Mouse (Mus musculus) frontal cortex, postnatal 25 days (tissue): ENCODE measurements at regions not wholly inside any gene's neighbourhood (a gene's known extent, or its start where the extent isn't known, plus 50 kb on each side); places are given as distances from the start of the nearest gene placed in this dataset.

Source experiments
- DNase-seq, 2 experiments: peaks; one replicate each; pipeline ENCODE4 v3.0.0; 2022; ENCODE audit warnings: low spot score in 2 of 2

GRCm38 (mm10) chr14:58967163-58967562 is 175.5 kb downstream of the 1700129C05Rik start:
- DNase-seq, result no peak

- no peak for DNase-seq
Observed at GRCm38 (mm10) chr14:58944958-58945357, 197.7 kb downstream of the 1700129C05Rik start.

GRCm38 (mm10) chr14:58943267-58943765 is 199.4 kb downstream of the 1700129C05Rik start:
- DNase-seq, result no peak

- no peak for DNase-seq
Observed at GRCm38 (mm10) chr14:58939086-58939485, 203.6 kb downstream of the 1700129C05Rik start.

GRCm38 (mm10) chr14:58938601-58938970 is 204.1 kb downstream of the 1700129C05Rik start:
- DNase-seq, result no peak

- DNase-seq, result no peak
Observed at GRCm38 (mm10) chr14:58937791-58938600, 204.7 kb downstream of the 1700129C05Rik start.

GRCm38 (mm10) chr14:58937331-58937730 is 205.4 kb downstream of the 1700129C05Rik start:
- no peak for DNase-seq

- no peak for DNase-seq
Observed at GRCm38 (mm10) chr14:58936131-58936530, 206.6 kb downstream of the 1700129C05Rik start.

- no peak for DNase-seq
Observed at GRCm38 (mm10) chr14:58917853-58918252, 224.8 kb downstream of the 1700129C05Rik start.

- no peak for DNase-seq
Observed at GRCm38 (mm10) chr14:58917228-58917627, 225.5 kb downstream of the 1700129C05Rik start.

GRCm38 (mm10) chr14:58914937-58915336 is 227.8 kb downstream of the 1700129C05Rik start:
- no peak for DNase-seq

GRCm38 (mm10) chr14:58910846-58911245 is 231.8 kb downstream of the 1700129C05Rik start:
- no peak for DNase-seq

GRCm38 (mm10) chr14:58907932-58908331 is 234.8 kb downstream of the 1700129C05Rik start:
- no peak for DNase-seq

GRCm38 (mm10) chr14:58907359-58907758 is 235.3 kb downstream of the 1700129C05Rik start:
- DNase-seq, result no peak

GRCm38 (mm10) chr14:58906631-58907030 is 236.1 kb downstream of the 1700129C05Rik start:
- no peak for DNase-seq

- no peak for DNase-seq
Observed at GRCm38 (mm10) chr14:58868176-58868949, 274.3 kb downstream of the 1700129C05Rik start.

GRCm38 (mm10) chr14:58867396-58868107 is 275.1 kb downstream of the 1700129C05Rik start:
- no peak for DNase-seq

GRCm38 (mm10) chr14:58854871-58855270 is 287.8 kb downstream of the 1700129C05Rik start:
- DNase-seq, result no peak

GRCm38 (mm10) chr14:58844565-58844964 is 298.1 kb downstream of the 1700129C05Rik start:
- no peak for DNase-seq

GRCm38 (mm10) chr14:58842196-58842886 is 300.4 kb downstream of the 1700129C05Rik start:
- DNase-seq, result no peak

- DNase-seq, result no peak
Observed at GRCm38 (mm10) chr14:58822938-58823337, 319.8 kb downstream of the 1700129C05Rik start.
